Mouse (Mus musculus): ENCODE measurements at regions not wholly inside any gene's neighbourhood (a gene's known extent, or its start where the extent isn't known, plus 50 kb on each side); places are given as distances from the start of the nearest gene placed in this dataset.
"Not testable (repeated sequence)": the region's sequence is repeated elsewhere in the genome, so short reads cannot be mapped to it uniquely, and the experiment has no call there.

GRCm38 (mm10) chr10:96709698-96710356, 93.0 kb downstream of the Btg1 start:
- no peak overlapping the region for H3K4me3 ChIP-seq

GRCm38 (mm10) chr10:96711993-96712392, 95.2 kb downstream of the Btg1 start:
- Histone ChIP-seq H3K9me3 (no peaks in the 10 kb centered on the region), H3K4me3 (no peak overlapping the region), H3K4me2 (no peak overlapping the region), H3K36me3 (replicated peaks) (no peaks in the 10 kb centered on the region), H3K27me3 (replicated peaks) (no peaks in the 10 kb centered on the region), H3K4me1 (no peaks in the 10 kb centered on the region), H3K9ac (no peak overlapping the region), H3K27ac (no peak overlapping the region)
- 78% methylated on average over 2 of the region's 2 CpGs for WGBS
- ATAC-seq (replicated peaks) = no peak

More at GRCm38 (mm10) chr10:96709698-96710356, 93.0 kb downstream of the Btg1 start:
- H3K9me3 ChIP-seq = no peaks in the 10 kb centered on the region
- no peak for ATAC-seq (replicated peaks)
- 91% methylated on average over 13 of the region's 13 CpGs for WGBS
- H3K27ac ChIP-seq = no peak overlapping the region
- no peak overlapping the region for H3K4me2 ChIP-seq
- no peaks in the 10 kb centered on the region for H3K27me3 ChIP-seq (replicated peaks)
- no peak overlapping the region for H3K9ac ChIP-seq
- H3K36me3 ChIP-seq (replicated peaks) = no peaks in the 10 kb centered on the region
- H3K4me1 ChIP-seq = no peaks in the 10 kb centered on the region

GRCm38 (mm10) chr10:96714702-96715101, 97.9 kb downstream of the Btg1 start:
- Histone ChIP-seq H3K4me3 (no peak overlapping the region), H3K27me3 (replicated peaks) (no peaks in the 10 kb centered on the region), H3K9ac (no peak overlapping the region), H3K9me3 (no peaks in the 10 kb centered on the region), H3K4me1 (peaks cover 3% of the 10 kb centered on the region; the same call in 1 of the 2 replicates), H3K27ac (no peak overlapping the region), H3K4me2 (no peak overlapping the region), H3K36me3 (replicated peaks) (no peaks in the 10 kb centered on the region)
- WGBS = 80% methylated on average over 2 of the region's 2 CpGs
- ATAC-seq (replicated peaks) = no peak

- Histone ChIP-seq H3K4me1 (peaks cover 9% of the 10 kb centered on the region), H3K36me3 (replicated peaks) (no peaks in the 10 kb centered on the region), H3K27ac (no peak overlapping the region), H3K4me2 (no peak overlapping the region), H3K27me3 (replicated peaks) (no peaks in the 10 kb centered on the region), H3K9me3 (no peaks in the 10 kb centered on the region), H3K4me3 (no peak overlapping the region), H3K9ac (no peak overlapping the region)
- 31% methylated on average over 7 of the region's 7 CpGs for WGBS
- ATAC-seq (replicated peaks) = peak; percentile 46; the same call in 1 of the 2 replicates
These were observed 100.5 kb downstream of the Btg1 start for GRCm38 (mm10) chr10:96717281-96717680.

- H3K4me2 ChIP-seq; ATAC-seq (replicated peaks); H3K9me3 ChIP-seq; H3K36me3 ChIP-seq (replicated peaks); H3K4me3 ChIP-seq; H3K9ac ChIP-seq; H3K27me3 ChIP-seq (replicated peaks); H3K27ac ChIP-seq: not testable (repeated sequence)
- 93% methylated on average over 7 of the region's 7 CpGs for WGBS
- peaks cover 14% of the 10 kb centered on the region for H3K4me1 ChIP-seq
These were observed 101.9 kb downstream of the Btg1 start for GRCm38 (mm10) chr10:96718706-96719105.

GRCm38 (mm10) chr10:96720281-96720711, 103.5 kb downstream of the Btg1 start:
- H3K4me3 ChIP-seq = no peak overlapping the region
- H3K4me1 ChIP-seq = peaks cover 14% of the 10 kb centered on the region
- WGBS = 66% methylated on average over 7 of the region's 7 CpGs
- no peak overlapping the region for H3K9ac ChIP-seq
- no peaks in the 10 kb centered on the region for H3K36me3 ChIP-seq (replicated peaks)
- H3K4me2 ChIP-seq = no peak overlapping the region
- no peaks in the 10 kb centered on the region for H3K27me3 ChIP-seq (replicated peaks)
- ATAC-seq (replicated peaks) = no peak
- H3K27ac ChIP-seq = no peak overlapping the region
- H3K9me3 ChIP-seq = no peaks in the 10 kb centered on the region

- WGBS = 14% methylated on average over 9 of the region's 9 CpGs
These were observed 104.3 kb downstream of the Btg1 start for GRCm38 (mm10) chr10:96720956-96721688.

GRCm38 (mm10) chr10:96722491-96722890, 105.7 kb downstream of the Btg1 start:
- 30% methylated on average over 9 of the region's 9 CpGs for WGBS
- H3K36me3 ChIP-seq (replicated peaks) = no peaks in the 10 kb centered on the region
- H3K9me3 ChIP-seq = no peaks in the 10 kb centered on the region
- no peaks in the 10 kb centered on the region for H3K27me3 ChIP-seq (replicated peaks)
- H3K4me2 ChIP-seq = no peak overlapping the region
- no peak overlapping the region for H3K9ac ChIP-seq
- no peak overlapping the region for H3K27ac ChIP-seq
- no peak overlapping the region for H3K4me3 ChIP-seq
- peak; percentile 87 for ATAC-seq (replicated peaks)
- H3K4me1 ChIP-seq = peaks cover 10% of the 10 kb centered on the region

More at GRCm38 (mm10) chr10:96720956-96721688, 104.3 kb downstream of the Btg1 start:
- no peak; the same call in 1 of the 2 replicates for ATAC-seq (replicated peaks)
- Histone ChIP-seq H3K27ac (no peak overlapping the region), H3K9me3 (no peaks in the 10 kb centered on the region), H3K27me3 (replicated peaks) (no peaks in the 10 kb centered on the region), H3K4me3 (no peak overlapping the region), H3K4me1 (peaks cover 14% of the 10 kb centered on the region), H3K4me2 (no peak overlapping the region), H3K9ac (no peak overlapping the region), H3K36me3 (replicated peaks) (no peaks in the 10 kb centered on the region)

- H3K4me3 ChIP-seq = no peak overlapping the region
- no peak overlapping the region for H3K27ac ChIP-seq
- H3K9me3 ChIP-seq = no peaks in the 10 kb centered on the region
- ATAC-seq (replicated peaks) = no peak
- no peaks in the 10 kb centered on the region for H3K36me3 ChIP-seq (replicated peaks)
- H3K4me2 ChIP-seq = no peak overlapping the region
- H3K4me1 ChIP-seq = peaks cover 10% of the 10 kb centered on the region
- H3K27me3 ChIP-seq (replicated peaks) = no peaks in the 10 kb centered on the region
- WGBS = 88% methylated on average over 6 of the region's 6 CpGs
- H3K9ac ChIP-seq = no peak overlapping the region
These were observed 106.3 kb downstream of the Btg1 start for GRCm38 (mm10) chr10:96723071-96723470.

GRCm38 (mm10) chr10:96724436-96725175, 107.8 kb downstream of the Btg1 start:
- ATAC-seq (replicated peaks) = no peak
- H3K9me3 ChIP-seq = no peaks in the 10 kb centered on the region
- H3K27me3 ChIP-seq (replicated peaks) = no peaks in the 10 kb centered on the region
- 63% methylated on average over 11 of the region's 11 CpGs for WGBS
- no peak overlapping the region for H3K9ac ChIP-seq
- no peaks in the 10 kb centered on the region for H3K36me3 ChIP-seq (replicated peaks)
- no peak overlapping the region for H3K4me3 ChIP-seq
- no peak overlapping the region for H3K27ac ChIP-seq
- peaks cover 10% of the 10 kb centered on the region for H3K4me1 ChIP-seq
- H3K4me2 ChIP-seq = no peak overlapping the region

- Histone ChIP-seq H3K27me3 (replicated peaks) (no peaks in the 10 kb centered on the region), H3K4me1 (peaks cover 6% of the 10 kb centered on the region), H3K4me3 (no peak overlapping the region), H3K9ac (no peak overlapping the region), H3K36me3 (replicated peaks) (no peaks in the 10 kb centered on the region), H3K9me3 (no peaks in the 10 kb centered on the region), H3K4me2 (no peak overlapping the region), H3K27ac (no peak overlapping the region)
- 86% methylated on average over 12 of the region's 12 CpGs for WGBS
- ATAC-seq (replicated peaks) = no peak
These were observed 110.3 kb downstream of the Btg1 start for GRCm38 (mm10) chr10:96726801-96727780.

All from midbrain, embryonic 15.5 days (tissue).